Mouse (Mus musculus): ENCODE measurements around the gene Tbccd1.

The Tbccd1 gene

GRCm38 (mm10) chr16:22872397-22872796, 14.9 kb upstream of the Tbccd1 start:
- DNase-seq (ENCODE audit: low spot score in 2 of 2) = no peak

GRCm38 (mm10) chr16:22856773-22857172, 696 bp downstream of the Tbccd1 start:
- no peak for DNase-seq (ENCODE audit: low spot score in 2 of 2)

- DNase-seq (ENCODE audit: low spot score in 2 of 2) = no peak
These were observed 4.8 kb downstream of the Tbccd1 start for GRCm38 (mm10) chr16:22852709-22853108.

- no peak for DNase-seq (ENCODE audit: low spot score in 2 of 2)
These were observed 9.1 kb downstream of the Tbccd1 start for GRCm38 (mm10) chr16:22848331-22848730.

GRCm38 (mm10) chr16:22847686-22848085, 9.8 kb downstream of the Tbccd1 start:
- DNase-seq (ENCODE audit: low spot score in 2 of 2) = no peak

GRCm38 (mm10) chr16:22845481-22845880, 12.0 kb downstream of the Tbccd1 start:
- DNase-seq (ENCODE audit: low spot score in 2 of 2) = no peak

- no peak for DNase-seq (ENCODE audit: low spot score in 2 of 2)
These were observed 12.6 kb downstream of the Tbccd1 start for GRCm38 (mm10) chr16:22844834-22845233.

GRCm38 (mm10) chr16:22844061-22844801, 13.2 kb downstream of the Tbccd1 start:
- DNase-seq (ENCODE audit: low spot score in 2 of 2) = no peak

- DNase-seq (ENCODE audit: low spot score in 2 of 2) = no peak
These were observed 14.6 kb downstream of the Tbccd1 start for GRCm38 (mm10) chr16:22842871-22843270.

GRCm38 (mm10) chr16:22839146-22839857, 18.2 kb downstream of the Tbccd1 start:
- DNase-seq (ENCODE audit: low spot score in 2 of 2) = no peak

- DNase-seq (ENCODE audit: low spot score in 2 of 2) = no peak
These were observed 24.4 kb downstream of the Tbccd1 start for GRCm38 (mm10) chr16:22832932-22833525.

- DNase-seq (ENCODE audit: low spot score in 2 of 2) = no peak
These were observed 36.7 kb downstream of the Tbccd1 start for GRCm38 (mm10) chr16:22820731-22821130.

GRCm38 (mm10) chr16:22811477-22811876, 46.0 kb downstream of the Tbccd1 start, which contains the start of gene Crygs:
Gene Crygs, minus strand, starts transcription at chr16:22811577.
- no peak for DNase-seq (ENCODE audit: low spot score in 2 of 2)

- DNase-seq (ENCODE audit: low spot score in 2 of 2) = peak in 1 of 2 experiments; percentile 36
These were observed 49.9 kb downstream of the Tbccd1 start for GRCm38 (mm10) chr16:22807468-22808070.

GRCm38 (mm10) chr16:22802786-22803185, 54.7 kb downstream of the Tbccd1 start:
- no peak for DNase-seq (ENCODE audit: low spot score in 2 of 2)

- DNase-seq (ENCODE audit: low spot score in 2 of 2) = no peak
These were observed 56.7 kb downstream of the Tbccd1 start for GRCm38 (mm10) chr16:22800849-22801109.

GRCm38 (mm10) chr16:22800026-22800848, 57.2 kb downstream of the Tbccd1 start:
- DNase-seq (ENCODE audit: low spot score in 2 of 2) = no peak

GRCm38 (mm10) chr16:22798520-22798919, 58.9 kb downstream of the Tbccd1 start:
- no peak for DNase-seq (ENCODE audit: low spot score in 2 of 2)

GRCm38 (mm10) chr16:22797521-22797920, 59.9 kb downstream of the Tbccd1 start:
- no peak for DNase-seq (ENCODE audit: low spot score in 2 of 2)

GRCm38 (mm10) chr16:22795497-22795896, 62.0 kb downstream of the Tbccd1 start:
- DNase-seq (ENCODE audit: low spot score in 2 of 2) = no peak

- DNase-seq (ENCODE audit: low spot score in 2 of 2) = no peak
These were observed 66.2 kb downstream of the Tbccd1 start for GRCm38 (mm10) chr16:22791235-22791634.

- DNase-seq (ENCODE audit: low spot score in 2 of 2) = no peak
These were observed 67.5 kb downstream of the Tbccd1 start for GRCm38 (mm10) chr16:22789908-22790367.

All from natural killer cell, adult 2 months (primary cell).